Mouse (Mus musculus): Measurements from ENCODE around the gene Zbtb46. TPM values are rescaled to one million over a fixed set of nuclear protein-coding genes. Genes with fewer than 3 reads are reported as not detected.

The Zbtb46 gene
- total RNA-seq, 2 experiments from 2014 or later: 4.9 to 6.7 TPM

- DNase-seq: no peak
- Histone ChIP-seq H3K27ac (no peak overlapping the region), H3K4me3 (no peak overlapping the region)
- no peak for TF ChIP-seq CTCF (IDR thresholded peaks at IDR 0.05)
- intact Hi-C loops (cut with DNase I): loop anchor here (2.0 kb wide), 1 partner anchor 33 kb away; no protein-coding TSS in a partner anchor
These were observed 2.4 kb upstream of the Zbtb46 start for GRCm38 (mm10) chr2:181461536-181462100.

- peak; percentile 7; the same call in 1 of the 2 replicates for TF ChIP-seq CTCF (IDR thresholded peaks at IDR 0.05)
- H3K27ac ChIP-seq: peak overlapping the region; percentile 89
- peak overlapping the region; percentile 97 for H3K4me3 ChIP-seq
- intact Hi-C loops (cut with DNase I): loop anchor here (5.0 kb wide), 2 partner anchors 48 to 68 kb away; no protein-coding TSS in a partner anchor
- DNase-seq: peak; percentile 78
These were observed 721 bp upstream of the Zbtb46 start for GRCm38 (mm10) chr2:181459673-181460621.

GRCm38 (mm10) chr2:181458411-181459152 is 644 bp downstream of the Zbtb46 start:
- peak; percentile 15; the same call in 1 of the 2 replicates for TF ChIP-seq CTCF (IDR thresholded peaks at IDR 0.05)
- Histone ChIP-seq H3K4me3 (peak overlapping the region; percentile 97), H3K27ac (peak overlapping the region; percentile 91)
- intact Hi-C loops (cut with DNase I): loop anchor here (5.0 kb wide), 2 partner anchors 46 to 66 kb away; no protein-coding TSS in a partner anchor
- DNase-seq: peak; percentile 72

- Histone ChIP-seq H3K4me3 (peak overlapping the region; percentile 97), H3K27ac (peak overlapping the region; percentile 91)
- DNase-seq: no peak
- no peak for TF ChIP-seq CTCF (IDR thresholded peaks at IDR 0.05)
- intact Hi-C loops (cut with DNase I): loop anchor here (5.0 kb wide), 2 partner anchors 46 to 66 kb away; no protein-coding TSS in a partner anchor
These were observed 1.4 kb downstream of the Zbtb46 start for GRCm38 (mm10) chr2:181457831-181458230.

GRCm38 (mm10) chr2:181455899-181456298 is 3.3 kb downstream of the Zbtb46 start:
- Histone ChIP-seq H3K4me3 (no peak overlapping the region), H3K27ac (no peak overlapping the region; the same call in none of the 2 replicates)
- no peak for TF ChIP-seq CTCF (IDR thresholded peaks at IDR 0.05)
- no peak for DNase-seq
- intact Hi-C loops (cut with DNase I): loop anchor here (5.0 kb wide), 2 partner anchors 44 to 64 kb away; no protein-coding TSS in a partner anchor

GRCm38 (mm10) chr2:181453274-181453673 is 6.0 kb downstream of the Zbtb46 start:
- intact Hi-C loops (cut with DNase I): no loop called here
- H3K4me3 ChIP-seq: no peak overlapping the region
- DNase-seq: no peak
- peak; percentile 27; the same call in 1 of the 2 replicates for TF ChIP-seq CTCF (IDR thresholded peaks at IDR 0.05)
- H3K27ac ChIP-seq: no peak overlapping the region

GRCm38 (mm10) chr2:181452181-181452580 is 7.0 kb downstream of the Zbtb46 start:
- TF ChIP-seq CTCF (IDR thresholded peaks at IDR 0.05): no peak
- Histone ChIP-seq H3K27ac (no peak overlapping the region), H3K4me3 (no peak overlapping the region)
- DNase-seq: no peak
- intact Hi-C loops (cut with DNase I): no loop called here

- no peak overlapping the region for H3K4me3 ChIP-seq
- H3K27ac ChIP-seq: no peak overlapping the region
- intact Hi-C loops (cut with DNase I): no loop called here
- DNase-seq: no peak
- TF ChIP-seq CTCF (IDR thresholded peaks at IDR 0.05): no peak
These were observed 16.2 kb downstream of the Zbtb46 start for GRCm38 (mm10) chr2:181443016-181443415.

GRCm38 (mm10) chr2:181438176-181438575 is 21.1 kb downstream of the Zbtb46 start:
- H3K4me3 ChIP-seq: no peak overlapping the region
- no peak overlapping the region for H3K27ac ChIP-seq
- intact Hi-C loops (cut with DNase I): no loop called here
- DNase-seq: no peak
- TF ChIP-seq CTCF (IDR thresholded peaks at IDR 0.05): no peak

- DNase-seq: no peak
- intact Hi-C loops (cut with DNase I): no loop called here
- TF ChIP-seq CTCF (IDR thresholded peaks at IDR 0.05): no peak
- Histone ChIP-seq H3K4me3 (no peak overlapping the region), H3K27ac (peak overlapping the region; percentile 82)
These were observed 23.0 kb downstream of the Zbtb46 start for GRCm38 (mm10) chr2:181436246-181436645.

GRCm38 (mm10) chr2:181423834-181424233 is 35.4 kb downstream of the Zbtb46 start:
- Histone ChIP-seq H3K4me3 (no peak overlapping the region), H3K27ac (no peak overlapping the region)
- intact Hi-C loops (cut with DNase I): no loop called here
- no peak for DNase-seq
- no peak for TF ChIP-seq CTCF (IDR thresholded peaks at IDR 0.05)

Measured in gastrocnemius, adult 2 months (tissue).